Mouse (Mus musculus): ENCODE measurements at regions not wholly inside any gene's neighbourhood (a gene's known extent, or its start where the extent isn't known, plus 50 kb on each side); places are given as distances from the start of the nearest gene placed in this dataset.
A peak's percentile ranks its signal among the peaks of the same experiment; 100 is the strongest.
"Not testable (repeated sequence)": the region's sequence is repeated elsewhere in the genome, so short reads cannot be mapped to it uniquely, and the experiment has no call there.

DNA sequence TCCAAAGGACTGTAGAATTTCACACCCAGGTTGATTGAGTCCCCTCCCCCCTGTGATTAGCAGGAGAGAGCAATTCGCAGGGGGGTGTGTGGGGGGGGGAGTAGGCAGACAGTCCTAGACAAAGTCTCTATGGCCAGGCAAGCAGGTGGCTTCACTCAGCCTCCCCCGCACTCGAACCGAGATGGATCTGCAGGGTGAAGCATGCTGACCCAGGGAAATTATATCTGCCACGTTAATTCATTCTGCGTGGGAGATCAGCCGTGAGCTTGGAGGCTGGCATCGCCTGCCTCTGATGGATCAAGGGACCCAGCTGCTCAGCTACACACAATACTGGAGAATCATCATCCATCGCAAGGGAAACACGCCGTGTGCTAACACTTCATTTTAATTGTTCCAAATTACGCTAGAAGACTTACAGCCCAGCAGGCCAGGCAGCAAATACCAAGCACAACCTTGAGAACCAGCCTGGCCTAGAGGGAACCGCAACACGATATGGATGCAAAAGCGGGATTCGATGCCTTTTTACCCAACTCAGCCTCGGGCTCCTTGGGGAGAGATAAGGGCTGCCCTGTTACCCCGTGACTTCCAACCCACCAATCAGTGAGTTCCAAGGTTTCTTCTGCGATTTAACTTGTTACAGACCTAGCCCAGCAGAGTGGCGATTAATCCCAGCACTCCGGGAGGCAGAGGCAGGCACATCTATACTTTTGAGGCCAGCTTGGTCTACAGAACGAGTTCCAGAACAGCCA is 137.7 kb upstream of the Top1 start:
- DNase-seq, result no peak

DNA sequence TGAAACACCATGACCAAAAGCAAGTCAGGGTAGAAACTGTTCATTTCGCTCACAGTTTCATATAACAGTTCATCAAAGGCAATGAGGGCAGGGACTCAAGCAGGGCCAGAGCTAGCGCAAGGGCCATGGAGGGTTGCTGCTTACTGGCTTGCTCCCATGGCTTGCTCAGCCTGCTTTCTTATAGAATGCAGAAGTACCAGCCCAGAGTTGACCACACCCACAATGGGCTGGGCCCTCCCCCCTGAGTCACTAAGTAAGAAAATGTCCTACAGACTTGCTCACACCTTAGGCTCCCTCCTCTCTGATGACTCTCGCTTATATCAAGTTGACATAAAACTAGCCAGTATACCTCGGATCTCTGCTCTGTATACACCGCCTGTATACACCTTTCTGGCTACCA is 135.5 kb upstream of the Top1 start:
- no peak for DNase-seq

DNA sequence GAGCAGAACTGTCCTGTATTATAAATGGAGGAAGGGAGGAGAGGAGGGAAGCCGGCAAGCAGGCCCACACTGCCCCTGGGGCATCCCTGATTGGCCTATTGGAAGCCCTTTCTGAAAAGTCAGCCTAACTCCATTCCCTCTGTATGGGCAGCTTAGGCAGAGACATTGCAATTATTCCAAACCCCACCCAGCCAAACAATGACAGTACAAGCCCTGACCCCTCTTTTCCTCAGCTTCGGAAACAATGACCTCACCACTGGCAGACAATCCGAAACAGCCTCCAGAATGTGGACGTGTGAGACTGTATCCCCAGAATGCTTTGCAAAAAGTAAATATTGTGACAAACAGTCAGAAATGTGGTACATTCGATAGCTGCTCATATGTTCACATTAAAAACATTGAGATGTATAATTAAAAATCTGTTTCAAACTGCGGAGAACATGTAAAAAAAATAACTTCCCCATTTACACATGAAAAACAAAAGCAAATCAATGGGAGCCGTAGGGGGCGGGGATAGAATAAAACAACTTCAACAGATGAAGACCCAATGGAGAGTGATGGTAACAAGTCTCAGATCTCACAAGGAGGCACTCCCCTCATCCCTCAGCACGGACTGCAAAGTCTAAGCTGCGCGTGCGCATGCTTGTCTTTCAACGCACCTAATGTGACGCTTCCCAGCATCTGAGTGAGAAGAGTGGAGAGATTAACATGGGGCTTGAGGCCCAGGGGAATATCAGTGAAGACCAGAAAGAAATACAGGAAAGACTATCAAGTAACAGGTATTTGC is 134.9 kb upstream of the Top1 start:
- DNase-seq, result peak; percentile 88

DNA sequence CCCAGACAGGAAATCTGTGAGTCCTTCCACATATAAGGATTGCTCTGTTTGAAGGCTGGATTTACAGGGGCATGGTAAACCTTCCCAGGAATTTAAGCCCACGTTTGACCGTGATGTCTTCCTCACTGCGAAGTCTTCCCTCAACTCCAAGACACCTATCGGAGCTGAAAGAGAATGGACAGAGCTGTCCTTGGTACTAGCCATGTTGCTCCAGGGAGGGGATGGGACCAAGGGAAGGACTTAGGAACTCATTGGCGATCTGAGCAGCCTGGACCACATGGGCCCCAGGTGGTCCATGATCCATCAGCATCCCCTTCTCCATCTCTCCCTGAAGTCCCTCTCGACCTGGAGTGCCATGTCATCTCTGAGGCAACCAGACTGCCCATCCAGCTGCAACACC is 130.1 kb upstream of the Top1 start:
- no peak for DNase-seq

DNA sequence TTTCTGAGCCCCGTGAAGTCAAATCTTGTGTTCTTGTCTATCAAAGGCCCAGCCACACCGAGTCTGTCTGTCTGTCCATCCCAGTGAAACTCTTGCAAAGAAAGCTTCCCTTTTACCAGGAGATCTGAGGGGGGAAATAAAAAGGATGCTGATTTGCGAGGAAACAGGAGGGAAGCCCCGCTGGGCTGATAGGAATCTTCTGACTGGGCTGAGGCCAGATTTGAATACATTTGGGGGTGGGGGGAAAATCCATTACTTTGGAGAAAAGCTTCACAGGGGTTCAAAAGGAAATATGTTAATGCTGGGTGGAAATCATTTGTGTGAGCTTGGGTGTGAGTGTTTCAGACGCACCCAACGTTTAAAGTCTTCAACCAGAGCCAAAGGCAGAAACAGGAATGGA is 129.2 kb upstream of the Top1 start:
- DNase-seq, result no peak

DNA sequence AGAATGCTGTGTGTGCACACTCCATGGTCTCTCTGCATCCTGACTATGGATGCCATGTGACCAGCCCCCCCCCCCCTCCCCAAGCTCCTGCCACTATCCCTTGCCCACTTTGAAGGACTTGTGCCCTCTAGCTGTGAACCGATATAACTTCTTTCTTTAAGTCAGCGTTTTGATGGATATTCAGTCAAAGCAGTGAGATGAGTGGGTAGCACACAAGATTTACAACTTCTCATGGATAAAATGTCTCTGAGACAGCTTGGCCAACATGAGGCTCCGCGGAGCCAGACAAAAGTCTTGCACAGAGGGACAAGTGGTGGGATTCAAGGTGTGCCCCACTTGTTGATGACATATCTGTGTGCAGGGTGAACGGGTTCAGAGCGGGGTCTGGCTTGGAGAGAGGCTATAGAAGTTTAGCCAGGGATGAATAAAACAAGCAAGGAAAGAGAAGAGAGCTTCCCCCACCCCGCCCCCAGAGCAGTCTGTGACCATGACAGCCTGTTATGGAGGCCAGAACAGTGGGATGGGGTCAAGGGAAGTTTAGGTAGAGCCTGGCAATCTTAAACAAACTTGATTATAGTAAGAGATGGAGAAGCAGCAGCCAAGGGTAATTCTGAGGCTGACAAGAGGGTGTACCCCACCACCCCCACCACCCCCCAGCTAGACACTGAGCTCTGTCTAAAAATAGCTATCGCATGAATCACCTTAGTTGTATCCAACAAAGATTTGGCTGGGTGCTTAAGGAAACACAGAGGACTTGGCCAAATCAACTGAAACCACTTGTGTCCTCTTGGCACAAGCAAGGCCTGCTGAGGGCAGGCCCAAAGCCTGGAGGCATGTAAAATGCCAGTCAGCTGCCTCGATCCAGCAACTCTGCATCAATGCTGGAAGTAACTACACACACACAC is 120.1 kb upstream of the Top1 start:
- DNase-seq, result peak; percentile 14

DNA sequence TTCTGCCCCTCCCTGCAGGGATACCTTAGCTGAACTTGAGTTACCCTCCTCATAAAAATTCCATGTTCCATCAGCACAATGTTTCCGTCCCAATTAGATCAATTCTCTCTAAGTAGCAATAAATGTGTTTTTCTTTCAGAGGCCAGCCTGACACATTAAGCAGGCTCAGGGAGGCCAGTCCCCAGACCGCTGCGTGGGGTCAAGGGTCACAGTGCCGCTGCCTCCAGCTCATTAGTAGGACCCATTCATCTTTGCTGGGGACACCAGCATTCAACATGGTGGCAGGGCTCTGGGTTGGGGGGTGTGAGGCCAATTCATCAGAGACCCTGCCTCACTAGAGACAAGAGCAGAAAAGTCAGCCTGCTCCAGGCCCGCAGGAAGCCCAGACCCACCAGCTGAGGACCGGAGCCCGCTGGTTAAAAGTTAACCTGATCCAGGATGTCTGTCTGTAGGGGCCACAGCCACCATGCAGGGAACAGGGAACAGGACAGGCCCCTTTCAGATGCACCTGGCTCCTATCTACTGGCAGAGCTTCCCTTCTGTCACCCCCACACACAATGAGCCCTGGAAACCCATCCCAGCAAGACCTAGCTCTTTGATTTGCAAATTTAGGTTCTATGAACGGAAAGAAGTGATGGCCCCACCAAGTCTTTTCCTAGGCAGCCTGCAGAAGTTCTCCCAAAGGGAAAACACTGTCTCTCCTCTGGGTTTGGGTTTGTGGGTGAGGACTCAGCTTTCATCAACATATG is 119.1 kb upstream of the Top1 start:
- no peak for DNase-seq

DNA sequence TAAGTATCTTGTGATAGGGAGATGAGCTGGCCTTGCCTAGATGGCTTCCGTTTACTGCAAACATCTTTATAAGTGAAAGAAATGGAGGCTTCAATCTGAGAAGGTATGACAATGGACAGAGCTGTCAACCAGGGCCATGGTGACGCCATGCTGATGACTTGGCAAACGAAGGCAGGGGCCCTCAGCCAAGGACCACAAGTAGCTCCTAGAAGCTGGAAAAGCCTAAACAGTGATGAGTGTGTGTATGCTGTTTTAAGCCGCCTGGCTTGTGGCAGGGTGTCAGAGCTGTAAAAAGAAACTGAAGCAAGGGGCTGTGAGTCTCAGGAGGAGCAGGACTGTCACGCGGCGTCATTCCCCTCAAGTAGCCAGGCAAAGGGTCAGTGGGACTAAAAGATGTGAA is 116.4 kb upstream of the Top1 start:
- peak; percentile 55 for DNase-seq

DNA sequence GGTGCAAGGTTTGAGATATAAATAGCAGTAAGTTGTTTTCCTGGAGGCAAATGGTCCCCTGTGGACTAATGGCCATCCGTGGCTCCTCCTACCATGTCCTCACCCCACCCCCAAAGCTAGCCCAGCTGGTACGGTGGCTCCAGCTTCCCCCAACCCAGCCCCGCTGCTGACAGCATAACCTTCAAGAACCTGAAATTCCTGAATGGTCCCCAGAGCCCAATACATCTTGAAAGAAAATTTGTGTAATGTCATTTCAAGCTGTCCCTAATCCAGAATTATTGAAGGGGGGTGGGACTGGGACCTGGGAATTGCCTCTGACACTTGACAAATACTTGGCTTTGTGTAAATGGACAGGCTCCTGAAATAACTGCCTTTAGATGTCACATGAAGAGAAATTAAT is 115.3 kb upstream of the Top1 start:
- no peak for DNase-seq

DNA sequence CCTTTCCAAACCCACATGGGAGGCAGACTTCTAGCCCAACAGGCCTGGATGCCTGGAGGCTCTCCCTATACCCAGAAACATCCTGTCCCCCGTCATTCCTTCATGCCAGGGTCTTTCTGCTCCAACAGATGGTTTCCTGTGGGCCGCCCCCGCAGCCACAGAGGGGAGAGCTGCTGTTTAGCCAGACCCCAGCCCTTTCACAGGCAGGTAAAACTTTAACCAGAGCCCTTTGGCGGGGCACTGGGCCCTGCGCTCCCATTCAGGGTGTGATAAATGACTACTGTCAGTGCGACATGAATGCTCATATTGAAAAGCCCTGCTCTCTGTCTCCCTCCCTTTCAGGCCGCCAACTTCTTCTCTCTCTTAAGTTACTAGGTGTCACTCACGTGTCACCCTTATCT is 108.4 kb upstream of the Top1 start:
- DNase-seq, result no peak

DNA sequence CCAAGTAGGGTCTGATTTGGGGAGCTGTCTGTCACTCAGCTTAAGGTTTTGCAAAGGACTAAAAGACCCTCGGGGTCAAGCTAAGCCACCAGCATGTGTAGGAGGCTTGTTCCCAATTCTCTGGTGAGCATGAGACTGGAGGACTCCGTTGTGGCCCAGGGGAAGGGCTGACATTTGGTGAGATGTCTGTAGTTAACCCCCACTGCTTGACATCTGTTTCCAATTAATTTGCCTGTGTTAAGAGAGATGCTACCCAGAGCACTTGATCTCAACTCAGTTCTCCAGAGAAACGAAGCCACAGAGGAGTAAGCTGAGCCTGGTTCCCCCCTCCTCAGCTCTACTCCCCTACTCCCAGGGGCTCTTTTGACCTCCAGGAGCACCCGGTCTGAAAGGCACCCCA is 100.2 kb upstream of the Top1 start:
- DNase-seq, result no peak

DNA sequence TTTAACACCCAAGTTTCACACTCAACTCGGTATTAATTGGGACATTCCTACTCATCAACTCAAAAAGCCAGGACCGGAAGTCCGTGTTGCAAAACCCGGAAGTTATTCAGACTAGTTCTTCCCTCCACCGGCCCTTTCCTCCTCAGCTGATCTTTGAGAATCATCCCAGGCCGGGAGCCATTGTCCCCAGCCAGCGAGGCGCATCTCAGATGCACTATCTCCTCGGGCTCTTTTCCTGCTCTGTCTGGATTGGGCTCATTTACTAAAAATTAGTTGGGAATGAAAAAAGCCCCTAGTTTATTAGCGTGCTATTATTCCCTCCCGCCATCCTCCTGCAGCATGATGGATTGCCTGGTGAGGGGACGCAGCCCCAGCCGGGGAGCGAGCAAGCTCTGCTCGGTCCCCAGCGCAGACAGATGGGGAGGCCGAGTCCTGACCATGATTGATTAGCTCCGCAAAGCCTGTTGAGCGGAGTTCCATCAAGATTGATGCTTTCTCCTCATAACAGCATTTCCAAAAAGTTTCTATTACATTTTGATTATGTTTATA is 93.5 kb upstream of the Top1 start:
- no peak for DNase-seq

DNA sequence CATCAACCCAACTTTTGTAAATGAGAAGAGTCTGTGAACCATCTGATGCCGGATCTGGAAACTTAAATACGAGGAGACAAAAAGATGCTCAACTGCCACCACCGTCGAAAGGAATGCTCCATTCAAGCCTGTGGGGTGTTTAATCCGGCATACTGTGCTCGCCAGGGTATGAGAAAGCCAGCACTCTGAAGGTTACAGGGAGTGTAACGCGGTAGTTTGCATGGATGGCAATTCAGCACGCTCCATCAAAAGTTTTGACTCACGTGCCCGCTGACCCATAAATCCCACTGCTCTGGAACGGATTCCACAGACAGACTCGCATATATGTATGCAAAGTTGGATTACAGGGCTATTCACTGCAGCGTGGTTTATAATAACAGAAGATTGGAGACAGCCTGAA is 84.0 kb upstream of the Top1 start:
- DNase-seq, result no peak

DNA sequence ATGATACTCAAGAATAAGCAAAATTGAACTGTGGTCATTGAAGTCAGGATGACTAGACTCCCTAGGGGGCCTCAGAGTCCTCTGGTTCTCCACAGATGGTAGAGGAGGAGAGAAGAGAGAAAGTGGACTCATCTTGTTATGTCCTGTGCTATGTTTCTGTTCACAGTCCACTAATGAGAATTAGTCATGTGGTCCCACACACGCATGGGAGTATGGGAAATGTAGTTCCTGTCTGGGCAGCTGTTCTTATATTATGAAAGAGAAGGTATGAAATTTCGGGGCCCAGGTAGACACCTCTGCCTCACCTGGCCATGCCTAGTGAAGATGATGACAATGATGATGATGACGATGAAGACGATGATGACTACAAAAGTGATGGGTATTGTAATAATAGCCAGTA is 77.9 kb upstream of the Top1 start:
- no peak for DNase-seq

DNA sequence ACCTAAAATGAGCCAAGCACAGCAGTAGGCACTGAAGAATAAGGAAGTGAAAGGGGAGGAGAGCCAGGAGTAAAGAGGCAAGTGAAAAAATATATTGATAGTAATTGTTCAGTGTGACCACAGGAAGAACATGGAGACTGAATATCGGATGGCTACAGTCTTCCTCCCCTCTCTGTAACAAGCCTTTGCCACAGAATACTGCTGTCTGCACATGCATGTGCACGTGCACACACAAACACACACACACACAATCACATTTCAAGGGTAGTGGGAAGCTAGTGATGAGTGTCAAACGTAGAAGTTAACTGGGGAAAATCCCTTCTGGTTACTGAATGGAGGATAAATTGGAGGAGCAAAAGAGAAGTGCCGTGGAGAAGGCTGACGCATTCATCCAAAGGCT is 76.2 kb upstream of the Top1 start:
- no peak for DNase-seq

DNA sequence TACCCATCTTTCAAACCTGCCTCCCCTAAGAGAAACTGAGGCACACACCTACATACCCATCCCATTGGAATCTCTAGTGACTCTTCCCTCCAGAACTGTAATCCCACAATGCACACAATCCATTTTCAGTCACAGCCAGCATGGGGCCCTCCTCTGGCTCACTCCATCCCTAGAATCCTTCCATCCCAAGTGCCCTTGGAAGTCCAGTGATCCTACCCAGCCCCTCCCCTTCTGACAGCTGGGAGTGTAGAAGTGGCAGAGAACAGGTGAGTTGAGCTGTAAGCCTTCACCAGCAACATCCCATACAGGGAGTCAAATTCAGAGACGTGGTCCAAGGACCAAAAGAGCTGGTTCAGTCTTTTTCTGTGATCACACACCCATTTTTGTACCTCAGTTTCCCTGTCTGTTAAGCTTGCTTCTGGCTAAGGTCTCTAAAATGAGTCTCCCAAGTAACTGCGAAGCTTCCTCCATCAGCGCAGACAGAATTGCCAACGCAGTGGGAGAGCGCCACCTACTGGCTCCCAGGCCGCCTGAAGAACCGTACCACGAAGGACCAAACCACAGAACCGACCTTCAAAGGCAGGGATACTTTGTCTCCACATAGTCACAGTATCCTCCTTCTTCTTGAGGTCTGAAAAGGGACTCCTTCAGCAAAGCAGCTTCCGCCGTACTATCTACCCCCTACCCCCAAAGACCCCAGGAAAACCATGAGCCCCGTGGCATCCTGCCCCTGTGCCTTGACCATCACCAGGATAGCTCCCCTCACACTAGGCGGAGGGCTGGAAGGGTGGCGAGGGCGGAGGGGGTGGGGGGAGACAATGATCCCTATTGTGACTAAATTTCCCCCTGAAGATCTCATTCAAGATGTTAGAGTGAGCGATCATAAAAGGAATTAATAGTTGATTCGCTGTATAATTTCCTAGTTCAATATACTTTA is 67.0 kb upstream of the Top1 start:
- DNase-seq, result peak; percentile 87

DNA sequence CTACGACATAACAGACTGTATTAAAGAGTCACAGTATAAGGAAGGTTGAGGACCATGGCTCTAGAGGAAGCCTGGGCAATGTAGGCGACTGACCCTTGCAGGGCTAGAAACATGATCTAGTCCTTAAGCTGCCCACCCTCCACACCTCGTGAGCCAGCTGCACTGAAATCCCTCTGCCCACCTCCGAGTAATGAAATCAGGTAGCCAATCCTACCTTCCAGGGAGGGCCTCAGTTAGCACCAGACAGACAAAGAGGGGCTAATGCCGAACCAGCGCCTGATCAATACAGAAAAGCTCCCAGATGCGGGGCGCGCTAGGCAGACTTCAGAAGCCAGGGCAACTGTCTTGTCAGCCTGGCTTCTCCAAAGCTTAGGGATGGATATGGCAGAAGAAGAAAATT is 65.4 kb upstream of the Top1 start:
- DNase-seq, result no peak

DNA sequence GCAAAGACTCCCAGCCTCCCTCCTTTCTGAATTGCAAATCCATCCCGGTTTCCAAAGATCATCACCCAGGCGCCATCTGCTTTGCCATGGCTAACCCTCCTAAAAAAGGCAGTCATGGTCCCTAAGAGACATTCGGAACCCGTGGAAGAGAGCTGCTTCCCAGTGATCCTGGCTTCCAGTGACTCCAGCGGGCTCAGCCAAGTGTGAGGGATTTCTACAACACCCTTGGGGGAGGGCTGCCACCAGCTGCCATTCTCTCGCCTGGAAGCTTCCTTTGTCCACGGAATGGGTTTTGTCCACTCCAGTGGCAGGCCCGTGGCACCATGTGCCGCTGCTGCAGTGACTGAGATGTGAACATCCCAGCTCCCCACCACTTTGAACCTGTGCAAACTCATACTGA is 64.7 kb upstream of the Top1 start:
- DNase-seq, result no peak

DNA sequence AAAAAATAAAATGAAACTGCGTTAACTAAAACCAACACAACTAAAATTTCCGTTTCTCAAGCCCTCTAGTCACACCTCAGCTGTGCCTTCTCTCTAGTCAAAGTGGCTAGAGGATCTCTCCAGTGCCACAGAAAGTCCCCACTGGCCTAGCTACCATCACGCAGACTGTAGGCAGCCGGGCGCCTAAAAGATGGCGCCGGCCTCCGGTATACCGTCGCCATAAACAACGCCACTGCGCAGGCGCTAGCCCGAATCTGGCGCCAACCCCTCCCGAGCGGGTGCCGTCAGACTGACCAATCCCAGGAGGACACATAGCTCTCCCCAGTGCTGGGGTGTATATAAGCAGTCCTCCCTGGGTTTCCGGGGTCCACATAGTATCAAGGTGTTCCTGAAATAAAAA is 62.7 kb upstream of the Top1 start:
- not testable (repeated sequence) for DNase-seq

DNA sequence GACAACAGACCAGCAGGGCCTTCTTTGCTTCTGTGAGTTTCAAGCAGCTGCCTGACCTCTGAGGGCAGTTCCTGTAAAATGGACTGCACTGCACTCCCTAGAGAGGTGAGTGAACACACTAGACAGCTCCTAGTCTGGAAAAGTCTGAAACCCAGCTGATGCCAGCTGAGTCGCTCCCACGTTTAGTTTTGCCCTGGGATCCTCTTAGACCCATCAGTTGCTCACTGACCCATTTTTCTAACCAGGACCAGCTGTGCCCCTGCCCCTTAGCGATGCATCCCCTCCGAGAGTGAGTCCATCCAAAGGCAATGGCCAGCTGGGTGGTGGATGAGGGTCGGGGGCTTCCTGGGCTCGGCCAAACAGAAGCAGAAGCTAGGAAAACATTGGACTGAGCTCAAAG is 62.2 kb upstream of the Top1 start:
- no peak for DNase-seq

DNA sequence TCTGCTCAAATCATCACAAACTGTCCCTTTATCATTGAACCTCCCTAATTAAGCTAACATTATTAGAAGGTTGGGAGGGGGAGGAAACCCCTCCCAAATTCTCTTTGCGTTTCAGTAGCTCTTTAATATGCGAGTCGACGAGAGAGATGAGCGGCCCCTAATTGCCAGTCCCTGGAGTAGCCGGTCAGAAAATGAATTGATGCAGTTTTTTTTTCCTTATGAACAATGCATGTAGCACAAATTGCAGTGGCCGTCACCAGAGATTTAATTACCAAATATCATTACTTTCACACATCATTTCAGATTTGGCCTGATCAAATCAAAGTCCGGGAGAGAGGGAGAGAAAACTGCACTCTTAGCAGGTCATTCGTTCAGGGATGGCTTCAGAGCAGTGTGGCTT is 61.1 kb upstream of the Top1 start:
- no peak for DNase-seq

Measured in lung, postnatal 10 days (tissue).